Mouse (Mus musculus) effector memory CD4-positive, alpha-beta T cell, adult 5 months (primary cell): ENCODE results near the gene Pls1. TPM values are rescaled to one million over a fixed set of nuclear protein-coding genes. Genes with fewer than 3 reads are reported as not detected.

Experiments
- polyA plus RNA-seq: library from polyadenylated mRNA; unstranded; fragments of 100-300 nt; shearing (Covaris generic); gene quantifications from one replicate; pipeline ENCODE4 v1.2.1, GENCODE M21; 2017

The Pls1 gene
- 0.36 TPM for polyA plus RNA-seq

GRCm38 (mm10) chr9:95844825-95845460, at the start of gene Pls1:
TSS of gene Pls1 (minus strand) at chr9:95845311.

GRCm38 (mm10) chr9:95857414-95858026, 12.4 kb upstream of the Pls1 start, which contains the start of gene Atr:
TSS of gene Atr (plus strand) at chr9:95857597.

GRCm38 (mm10) chr9:95750037-95750511, 95.0 kb downstream of the Pls1 start, which contains the start of gene Trpc1:
TSS of gene Trpc1 (minus strand) at chr9:95750375.

Other genes with a start within 250 kb of the Pls1 start
- 0.17 TPM for gene Pcolce2, start 207.7 kb downstream of the Pls1 start, polyA plus RNA-seq
- 2.6 TPM for gene Trpc1, start 94.9 kb downstream of the Pls1 start, polyA plus RNA-seq
- 26.2 TPM for gene Atr, start 12.3 kb upstream of the Pls1 start, polyA plus RNA-seq
- gene Xrn1, start 109.4 kb upstream of the Pls1 start, polyA plus RNA-seq, result 43.7 TPM